Mouse (Mus musculus) bone marrow, adult 2 months (tissue): ENCODE results near the gene Rab27a.

Source experiments
- CTCF ChIP-seq: fragments of 200-500 bp; IDR thresholded peaks from 2 replicates; pipeline ENCODE4 v1.5.1; 2011; ENCODE audit warnings: low read length, control low read depth; ENCODE audit not compliant: control insufficient read depth, insufficient read depth
- POLR2A ChIP-seq: fragments of 200-500 bp; IDR thresholded peaks from 2 replicates; pipeline ENCODE4 v1.6.1; 2011; ENCODE audit warnings: low read depth, mild to moderate bottlenecking, control low read depth, low read length, borderline replicate concordance; ENCODE audit not compliant: control insufficient read depth

- TF ChIP-seq CTCF (no peak), POLR2A (no peak)
Measured at GRCm38 (mm10) chr9:73105141-73105540, 60.5 kb downstream of the Rab27a start.
